Mouse (Mus musculus) stomach, postnatal 0 days (tissue): Measurements from ENCODE around the gene Clic6. TPM values are rescaled to one million over a fixed set of nuclear protein-coding genes. Genes with fewer than 3 reads are reported as not detected.

ENCODE experiments used
- ATAC-seq: fragments of 200-750 bp; cut with Nextera tagmentation; 2 replicates; pipeline ENCODE4 v1.8.0; 2017; ENCODE audit not compliant: low FRiP score, low TSS enrichment
- DNase-seq: peaks from one replicate; pipeline ENCODE4 v3.0.0-alpha.2; 2016; ENCODE audit warnings: low spot score
- H3K27ac ChIP-seq: fragments of 300-500 bp; sonication (generic); replicated peaks from 2 replicates; pipeline ENCODE4 v1.5.1; 2014; ENCODE audit warnings: mild to moderate bottlenecking, control low read depth
- H3K27me3 ChIP-seq: fragments of 300-500 bp; sonication (generic); 2 replicates; pipeline ENCODE4 v1.6.1; 2014; ENCODE audit warnings: low read length; ENCODE audit not compliant: control insufficient read depth, insufficient read depth
- H3K36me3 ChIP-seq: fragments of 300-500 bp; sonication (generic); 2 replicates; pipeline ENCODE4 v1.6.1; 2014; ENCODE audit warnings: low read length, mixed read lengths; ENCODE audit not compliant: control insufficient read depth, insufficient read depth
- H3K4me1 ChIP-seq: fragments of 300-500 bp; sonication (generic); replicated peaks from 2 replicates; pipeline ENCODE4 v1.6.1; 2014; ENCODE audit warnings: antibody characterized with exemption; ENCODE audit not compliant: control insufficient read depth, insufficient read depth
- H3K4me2 ChIP-seq: fragments of 300-500 bp; sonication (generic); replicated peaks from 2 replicates; pipeline ENCODE4 v1.6.1; 2014; ENCODE audit warnings: low read depth, mild to moderate bottlenecking, control low read depth, moderate library complexity
- H3K4me3 ChIP-seq: fragments of 300-500 bp; sonication (generic); 2 replicates; pipeline ENCODE4 v1.5.1; 2014; ENCODE audit warnings: low read depth, low read length, control low read depth
- H3K9ac ChIP-seq: fragments of 300-500 bp; sonication (generic); 2 replicates; pipeline ENCODE4 v1.6.1; 2014; ENCODE audit warnings: mild to moderate bottlenecking, low read length, control low read depth, mixed read lengths
- H3K9me3 ChIP-seq: fragments of 300-500 bp; sonication (generic); 2 replicates; pipeline ENCODE4 v1.6.1; 2016; ENCODE audit warnings: low read length; ENCODE audit not compliant: control insufficient read depth
- CTCF ChIP-seq: IDR thresholded peaks from 2 replicates; pipeline ENCODE4 v1.5.1; 2016; ENCODE audit warnings: antibody characterized with exemption, low read depth, mild to moderate bottlenecking, moderate library complexity
- EP300 ChIP-seq: optimal IDR thresholded peaks from 2 replicates; pipeline ENCODE3; 2016; ENCODE audit warnings: antibody characterized with exemption
- WGBS: fragments of 180-500 bp; shearing (Covaris S2); extraction: QIAGEN DNeasy Blood & Tissue Kit; methylation state at CpG from one replicate; pipeline ENCODE4 v1.1.7; 2014; 5-methylcytosine and 5-hydroxymethylcytosine counted together
- polyA plus RNA-seq: library from polyadenylated mRNA; unstranded; fragments of >200 nt; fragmentation: Nextera tagmentation; extraction: Ambion mirVana; gene quantifications from 2 replicates; pipeline ENCODE4 v1.2.1, GENCODE M21; 2015

Gene Clic6
- polyA plus RNA-seq, 1 experiment from 2014 or later: 38.5 TPM

- Histone ChIP-seq H3K4me2 (no peak overlapping the region), H3K4me3 (no peak overlapping the region), H3K4me1 (no peaks in the 10 kb centered on the region), H3K9me3 (no peaks in the 10 kb centered on the region), H3K36me3 (no peaks in the 10 kb centered on the region), H3K27me3 (no peaks in the 10 kb centered on the region), H3K9ac (no peak overlapping the region), H3K27ac (no peak overlapping the region)
- WGBS: 81% methylated on average over 10 of the region's 10 CpGs
- TF ChIP-seq CTCF (no peak), EP300 (no peak)
- ATAC-seq (no peak), DNase-seq (no peak)
Measured at GRCm38 (mm10) chr16:92575792-92576191, 90.3 kb downstream of the Clic6 start.

DNA sequence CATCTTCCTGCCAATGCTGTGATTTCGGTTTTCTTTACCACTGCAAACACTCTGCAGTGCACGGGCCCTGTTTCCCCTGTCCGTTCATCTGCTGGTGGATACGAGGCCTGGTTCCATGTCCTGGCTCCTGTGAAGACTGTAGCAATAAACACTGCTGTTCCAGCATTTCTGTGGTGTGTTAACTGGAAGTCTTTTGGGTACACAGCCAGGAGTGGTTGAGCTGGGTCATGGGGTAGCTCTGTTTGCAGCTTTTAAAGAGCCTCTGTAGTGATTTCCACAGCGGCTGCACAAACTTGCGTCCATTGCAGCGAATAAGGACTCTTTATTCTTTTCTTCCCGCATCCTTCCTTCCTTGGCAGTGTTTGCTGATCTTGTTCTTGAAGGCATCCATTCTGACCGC is 91.8 kb downstream of the Clic6 start:
- Histone ChIP-seq H3K36me3 (no peaks in the 10 kb centered on the region), H3K9me3 (no peaks in the 10 kb centered on the region), H3K4me3 (no peak overlapping the region), H3K4me1 (no peaks in the 10 kb centered on the region), H3K4me2 (no peak overlapping the region), H3K27ac (no peak overlapping the region), H3K9ac (no peak overlapping the region), H3K27me3 (no peaks in the 10 kb centered on the region)
- DNase-seq (no peak), ATAC-seq (no peak)
- TF ChIP-seq EP300: no peak
- no peak for TF ChIP-seq CTCF
- WGBS: 63% methylated on average over 9 of the region's 9 CpGs

- Histone ChIP-seq H3K27me3 (no peaks in the 10 kb centered on the region), H3K4me3 (no peak overlapping the region), H3K36me3 (no peaks in the 10 kb centered on the region), H3K9me3 (no peaks in the 10 kb centered on the region), H3K4me1 (no peaks in the 10 kb centered on the region), H3K27ac (no peak overlapping the region), H3K4me2 (no peak overlapping the region), H3K9ac (no peak overlapping the region)
- TF ChIP-seq CTCF (no peak), EP300 (no peak)
- no peak for ATAC-seq
- 69% methylated on average over 7 of the region's 7 CpGs for WGBS
- DNase-seq: no peak
Measured at GRCm38 (mm10) chr16:92578915-92579653, 93.5 kb downstream of the Clic6 start.

DNA sequence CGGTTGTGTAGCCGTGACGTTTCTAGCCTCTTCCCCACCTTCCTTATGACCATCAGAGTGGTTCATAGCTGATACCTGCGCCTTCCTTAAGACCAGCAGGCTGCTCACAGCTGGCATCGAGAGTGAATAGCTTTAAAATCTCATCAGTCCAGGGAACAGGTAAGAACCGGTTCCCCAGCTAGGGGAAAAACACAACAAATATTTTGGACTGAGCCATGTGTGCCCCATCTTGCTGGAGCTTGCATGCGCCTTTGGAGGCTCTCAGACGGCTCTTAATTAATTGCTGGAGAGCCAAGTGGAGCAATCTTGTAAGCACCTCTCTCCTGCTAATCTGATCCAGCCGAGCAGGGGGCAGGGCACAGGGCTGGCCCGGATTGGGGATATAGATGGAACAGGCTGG is 95.4 kb downstream of the Clic6 start:
- WGBS: 70% methylated on average over 10 of the region's 10 CpGs
- H3K27ac ChIP-seq: no peak overlapping the region
- H3K4me3 ChIP-seq: no peak overlapping the region
- H3K27me3 ChIP-seq: no peaks in the 10 kb centered on the region
- H3K9ac ChIP-seq: no peak overlapping the region
- no peaks in the 10 kb centered on the region for H3K9me3 ChIP-seq
- no peaks in the 10 kb centered on the region for H3K36me3 ChIP-seq
- DNase-seq: no peak
- no peaks in the 10 kb centered on the region for H3K4me1 ChIP-seq
- H3K4me2 ChIP-seq: no peak overlapping the region
- no peak for ATAC-seq
- TF ChIP-seq EP300 (no peak), CTCF (no peak)

DNA sequence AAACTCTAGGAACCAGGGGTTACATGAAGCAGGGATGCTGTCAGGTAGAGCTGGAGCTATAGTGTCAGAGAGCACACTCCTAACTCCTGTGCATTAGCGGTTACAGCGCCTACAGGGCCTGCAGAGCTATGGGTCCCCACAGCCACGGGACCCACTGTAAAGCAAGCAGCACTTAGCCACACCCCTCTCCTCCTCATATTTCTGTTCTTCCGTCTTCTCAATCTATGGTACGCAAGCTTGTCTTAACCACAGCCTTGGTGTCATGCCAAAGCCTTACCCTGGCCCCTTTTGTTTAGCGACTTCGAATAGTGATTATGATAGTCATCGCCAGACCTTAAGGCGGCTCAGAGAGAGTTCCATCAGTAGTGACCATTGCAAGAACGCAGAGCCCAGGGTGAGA is 96.2 kb downstream of the Clic6 start:
- Histone ChIP-seq H3K36me3 (no peaks in the 10 kb centered on the region), H3K27me3 (no peaks in the 10 kb centered on the region), H3K27ac (no peak overlapping the region), H3K9me3 (no peaks in the 10 kb centered on the region), H3K4me1 (no peaks in the 10 kb centered on the region), H3K4me3 (no peak overlapping the region), H3K4me2 (no peak overlapping the region), H3K9ac (no peak overlapping the region)
- peak; percentile 34 for DNase-seq
- TF ChIP-seq EP300 (no peak), CTCF (no peak)
- no peak for ATAC-seq
- 42% methylated on average over 10 of the region's 10 CpGs for WGBS

- Histone ChIP-seq H3K27ac (no peak overlapping the region), H3K36me3 (no peaks in the 10 kb centered on the region), H3K9ac (no peak overlapping the region), H3K4me3 (no peak overlapping the region), H3K4me1 (no peaks in the 10 kb centered on the region), H3K9me3 (no peaks in the 10 kb centered on the region), H3K4me2 (no peak overlapping the region), H3K27me3 (no peaks in the 10 kb centered on the region)
- TF ChIP-seq CTCF (no peak), EP300 (no peak)
- DNase-seq (no peak), ATAC-seq (no peak)
- WGBS: 76% methylated on average over 4 of the region's 4 CpGs
Measured at GRCm38 (mm10) chr16:92587836-92588235, 102.3 kb downstream of the Clic6 start.

Other genes starting within 250 kb of the Clic6 start
- gene Kcne2, start 193.3 kb upstream of the Clic6 start, polyA plus RNA-seq: 29.8 and 37.9 TPM in 2 replicates
- 119 and 122 TPM in 2 replicates for gene Smim11, start 184.4 kb upstream of the Clic6 start, polyA plus RNA-seq
- not detected in 2 replicates for gene Fam243, start 164.3 kb upstream of the Clic6 start, polyA plus RNA-seq
- 20.3 and 20.8 TPM in 2 replicates for gene Kcne1, start 126.3 kb upstream of the Clic6 start, polyA plus RNA-seq
- gene Rcan1, start 14.9 kb upstream of the Clic6 start, polyA plus RNA-seq: 24.8 and 28.6 TPM in 2 replicates